Mouse (Mus musculus) heart, postnatal 0 days (tissue): ENCODE measurements around the gene Ly6g6e.

Source experiments
- CTCF ChIP-seq: IDR thresholded peaks from 2 replicates; pipeline ENCODE4 v1.5.1; 2016; ENCODE audit warnings: antibody characterized with exemption, control low read depth, low read depth
- EP300 ChIP-seq: IDR thresholded peaks from 2 replicates; pipeline ENCODE4 v1.6.1; 2016; ENCODE audit warnings: antibody characterized with exemption, low read depth

GRCm38 (mm10) chr17:35052271-35052798, 24.4 kb upstream of the Ly6g6e start:
- TF ChIP-seq CTCF: no peak
- TF ChIP-seq EP300: no peak
